Mouse (Mus musculus) right cerebral cortex, postnatal 36 days (tissue): ENCODE results near the gene Procr.

Experiments
- DNase-seq, 2 experiments: peaks; one replicate each; pipeline ENCODE4 v3.0.0; 2022; ENCODE audit warnings: low spot score in 2 of 2, mixed read lengths in 1 of 2

Procr gene

DNA sequence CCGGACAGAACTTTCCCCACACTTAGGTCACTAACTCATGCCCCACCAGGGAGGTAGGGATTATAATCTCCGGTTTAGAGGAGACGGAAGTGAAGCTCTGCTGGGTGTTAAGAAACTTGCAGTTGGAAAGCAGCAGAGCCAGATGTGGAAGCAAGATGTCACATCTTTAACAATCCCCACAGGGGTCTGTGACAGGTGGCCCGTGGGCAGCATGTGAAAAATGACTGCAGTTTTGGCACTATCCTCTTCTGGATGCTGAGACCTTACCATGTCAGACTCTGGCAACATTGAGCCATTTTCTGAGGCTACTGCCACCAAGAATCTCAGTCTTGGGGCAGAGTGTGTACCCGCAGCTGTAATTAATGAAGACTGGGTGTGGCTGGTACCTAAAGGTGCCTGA lies 53.1 kb downstream of the Procr start:
- DNase-seq = no peak
